Mouse (Mus musculus) heart, adult 2 months (tissue): ENCODE results near the gene Tjap1. TPM values are rescaled to one million over a fixed set of nuclear protein-coding genes. Genes with fewer than 3 reads are reported as not detected.
A peak's percentile ranks its signal among the peaks of the same experiment; 100 is the strongest.

Experiments
- DNase-seq, 2 experiments: peaks; one replicate each; pipeline ENCODE4 v3.0.0; 2021
- H3K27ac ChIP-seq: fragments of 200-600 bp; 2 replicates; pipeline ENCODE4 v1.8.1; 2022
- H3K27me3 ChIP-seq: fragments of 200-500 bp; 2 replicates; pipeline ENCODE4 v1.6.1; 2012; ENCODE audit warnings: mild to moderate bottlenecking, low read length, inconsistent platforms, mixed read lengths; ENCODE audit not compliant: control insufficient read depth, insufficient read depth
- H3K36me3 ChIP-seq: fragments of 200-500 bp; 2 replicates; pipeline ENCODE4 v1.6.1; 2012; ENCODE audit warnings: low read length, inconsistent platforms; ENCODE audit not compliant: control insufficient read depth, insufficient read depth
- H3K4me1 ChIP-seq: fragments of 200-500 bp; 2 replicates; pipeline ENCODE4 v1.6.1; 2011; ENCODE audit warnings: low read length; ENCODE audit not compliant: control insufficient read depth, insufficient read depth
- H3K4me3 ChIP-seq: fragments of 200-600 bp; 2 replicates; pipeline ENCODE4 v1.8.1; 2022
- H3K79me2 ChIP-seq: fragments of 200-500 bp; replicated peaks from 2 replicates; pipeline ENCODE4 v1.6.1; 2012; ENCODE audit warnings: mild to moderate bottlenecking, inconsistent platforms, low read length, moderate library complexity, mixed read lengths; ENCODE audit not compliant: control insufficient read depth, insufficient read depth
- H3K9ac ChIP-seq: fragments of 200-500 bp; 2 replicates; pipeline ENCODE4 v1.6.1; 2012; ENCODE audit warnings: low read depth, mild to moderate bottlenecking, control low read depth, inconsistent platforms, low read length, mixed read lengths
- CTCF ChIP-seq: fragments of 200-600 bp; IDR thresholded peaks from 2 replicates; pipeline ENCODE4 v1.8.1; 2022; ENCODE audit warnings: antibody characterized with exemption, mild to moderate bottlenecking, moderate library complexity
- EP300 ChIP-seq: fragments of 200-500 bp; IDR thresholded peaks from 2 replicates; pipeline ENCODE4 v1.6.1; 2011; ENCODE audit warnings: low read depth, low read length, control low read depth; ENCODE audit not compliant: insufficient read depth
- POLR2A ChIP-seq: fragments of 200-500 bp; IDR thresholded peaks from 2 replicates; pipeline ENCODE4 v1.6.1; 2011; ENCODE audit warnings: mild to moderate bottlenecking, low read depth, low read length, control low read depth; ENCODE audit not compliant: insufficient read depth
- WGBS: fragments of 180-500 bp; shearing (Covaris S2); methylation state at CpG from one replicate; pipeline ENCODE4 v1.1.7; 2018; 5-methylcytosine and 5-hydroxymethylcytosine counted together
- intact Hi-C: fragments of 180-260 bp; cut with DNase I; formaldehyde crosslinking; loops from one replicate; pipeline ENCODE4 v1.15.1; 2025
- polyA plus RNA-seq: library from polyadenylated mRNA; depleted of rRNA; stranded (reverse); fragments of >200 nt; gene quantifications from 2 replicates; pipeline ENCODE4 v1.2.3, GENCODE M21; 2012
- total RNA-seq, 2 experiments: library from RNA; stranded (reverse); gene quantifications; 2 replicates each; pipeline ENCODE4 v1.2.3; 2021

Gene Tjap1
- total and polyA plus RNA-seq, 3 experiments: 28.3 to 39.1 (median 34.7) TPM

GRCm38 (mm10) chr17:46275506-46275905, 7.3 kb downstream of the Tjap1 start:
- TF ChIP-seq CTCF (no peak), EP300 (no peak), POLR2A (no peak)
- Histone ChIP-seq H3K79me2 (peaks cover 4% of the 10 kb centered on the region), H3K36me3 (peaks cover 12% of the 10 kb centered on the region), H3K4me1 (peaks cover 16% of the 10 kb centered on the region; the same call in 1 of the 2 replicates), H3K27me3 (no peaks in the 10 kb centered on the region), H3K27ac (no peak overlapping the region), H3K4me3 (no peak overlapping the region), H3K9ac (no peak overlapping the region)
- intact Hi-C loops: no loop called here
- no peak for DNase-seq
- 72% methylated on average over 10 of the region's 10 CpGs for WGBS

GRCm38 (mm10) chr17:46275034-46275433, 7.8 kb downstream of the Tjap1 start:
- Histone ChIP-seq H3K4me1 (peaks cover 21% of the 10 kb centered on the region; the same call in 1 of the 2 replicates), H3K36me3 (peaks cover 12% of the 10 kb centered on the region), H3K4me3 (no peak overlapping the region), H3K79me2 (peaks cover 4% of the 10 kb centered on the region), H3K9ac (no peak overlapping the region), H3K27ac (no peak overlapping the region), H3K27me3 (no peaks in the 10 kb centered on the region)
- DNase-seq: no peak
- no peak for TF ChIP-seq POLR2A
- no peak for TF ChIP-seq CTCF
- TF ChIP-seq EP300: no peak
- intact Hi-C loops: no loop called here
- WGBS: 92% methylated on average over 6 of the region's 6 CpGs

GRCm38 (mm10) chr17:46274465-46274864, 8.4 kb downstream of the Tjap1 start:
- peak in 1 of 2 experiments; percentile 18 for DNase-seq
- Histone ChIP-seq H3K4me3 (no peak overlapping the region), H3K9ac (no peak overlapping the region; the same call in 1 of the 2 replicates), H3K36me3 (peaks cover 12% of the 10 kb centered on the region), H3K4me1 (peaks cover 23% of the 10 kb centered on the region; the same call in 1 of the 2 replicates), H3K27me3 (no peaks in the 10 kb centered on the region), H3K27ac (peak overlapping the region; percentile 23), H3K79me2 (peaks cover 4% of the 10 kb centered on the region)
- 79% methylated on average over 6 of the region's 6 CpGs for WGBS
- TF ChIP-seq POLR2A: no peak
- TF ChIP-seq EP300: no peak
- TF ChIP-seq CTCF: no peak
- intact Hi-C loops: no loop called here

GRCm38 (mm10) chr17:46273803-46274236, 9.0 kb downstream of the Tjap1 start:
- Histone ChIP-seq H3K4me1 (peaks cover 24% of the 10 kb centered on the region; the same call in 1 of the 2 replicates), H3K27me3 (no peaks in the 10 kb centered on the region), H3K36me3 (peaks cover 12% of the 10 kb centered on the region), H3K4me3 (no peak overlapping the region), H3K27ac (peak overlapping the region; percentile 23), H3K9ac (no peak overlapping the region), H3K79me2 (peaks cover 4% of the 10 kb centered on the region)
- 16% methylated on average over 1 of the region's 1 CpGs for WGBS
- no peak for TF ChIP-seq EP300
- TF ChIP-seq POLR2A: no peak
- no peak for TF ChIP-seq CTCF
- peak; percentile 11 to 17 for DNase-seq
- intact Hi-C loops: loop anchor here (2.0 kb wide), 1 partner anchor 13 kb away; no protein-coding TSS in a partner anchor

- WGBS: 37% methylated on average over 5 of the region's 5 CpGs
- H3K9ac ChIP-seq: no peak overlapping the region
Observed at GRCm38 (mm10) chr17:46272675-46273074, 10.2 kb downstream of the Tjap1 start.

GRCm38 (mm10) chr17:46272058-46272457, 10.8 kb downstream of the Tjap1 start:
- no peak for DNase-seq
- Histone ChIP-seq H3K79me2 (peaks cover 2% of the 10 kb centered on the region; the same call in 1 of the 2 replicates), H3K27ac (peak overlapping the region; percentile 23), H3K4me1 (peaks cover 20% of the 10 kb centered on the region; the same call in 1 of the 2 replicates), H3K27me3 (no peaks in the 10 kb centered on the region), H3K4me3 (no peak overlapping the region), H3K36me3 (peaks cover 9% of the 10 kb centered on the region), H3K9ac (no peak overlapping the region)
- intact Hi-C loops: loop anchor here (2.0 kb wide), 1 partner anchor 15 kb away; no protein-coding TSS in a partner anchor
- WGBS: 85% methylated on average over 2 of the region's 2 CpGs
- no peak for TF ChIP-seq POLR2A
- TF ChIP-seq CTCF: no peak
- no peak for TF ChIP-seq EP300

More at GRCm38 (mm10) chr17:46272675-46273074, 10.2 kb downstream of the Tjap1 start:
- DNase-seq: peak; percentile 60 to 68
- peaks cover 21% of the 10 kb centered on the region; the same call in 1 of the 2 replicates for H3K4me1 ChIP-seq
- H3K36me3 ChIP-seq: peaks cover 12% of the 10 kb centered on the region
- peak; percentile 19; the same call in 1 of the 2 replicates for TF ChIP-seq POLR2A
- no peak for TF ChIP-seq CTCF
- TF ChIP-seq EP300: peak; percentile 81
- no peak overlapping the region for H3K4me3 ChIP-seq
- H3K27ac ChIP-seq: peak overlapping the region; percentile 23
- intact Hi-C loops: loop anchor here (2.0 kb wide), 1 partner anchor 14 kb away; no protein-coding TSS in a partner anchor
- H3K27me3 ChIP-seq: no peaks in the 10 kb centered on the region
- H3K79me2 ChIP-seq: peaks cover 2% of the 10 kb centered on the region
